Mouse (Mus musculus) myocyte (in vitro differentiated cells): ENCODE measurements around the gene Sdf2.

Experiments
- CEBPB ChIP-seq: IDR thresholded peaks from 2 replicates; pipeline ENCODE4 v1.6.1; 2011; ENCODE audit warnings: mild to moderate bottlenecking, moderate library complexity; ENCODE audit not compliant: poor library complexity, insufficient read depth, severe bottlenecking
- E2F4 ChIP-seq: IDR thresholded peaks from one replicate; pipeline ENCODE4 v1.6.1; 2011; ENCODE audit warnings: mild to moderate bottlenecking, control low read depth, moderate library complexity; ENCODE audit not compliant: insufficient read depth
- MAX ChIP-seq: IDR thresholded peaks from one replicate; pipeline ENCODE4 v1.6.1; 2011; ENCODE audit warnings: low read depth, mild to moderate bottlenecking, control low read depth
- MYOD1 ChIP-seq, 3 experiments: IDR thresholded peaks; one replicate each; pipeline ENCODE4 v1.6.1; 2011; ENCODE audit warnings: control low read depth in 2 of 3, low read depth in 2 of 3, mild to moderate bottlenecking in 2 of 3, moderate library complexity in 1 of 3; ENCODE audit not compliant: insufficient read length in 2 of 3, control insufficient read depth in 1 of 3
- MYOG ChIP-seq, 3 experiments: IDR thresholded peaks; one replicate each; pipeline ENCODE4 v1.6.1; 2011; ENCODE audit warnings: control low read depth in 2 of 3, low read depth in 2 of 3, mild to moderate bottlenecking in 2 of 3; ENCODE audit not compliant: insufficient read length in 2 of 3, control insufficient read depth in 1 of 3, insufficient read depth in 1 of 3
- POLR2A ChIP-seq: IDR thresholded peaks from one replicate; pipeline ENCODE4 v1.6.1; 2011; ENCODE audit warnings: low read depth, mild to moderate bottlenecking, control low read depth, moderate library complexity; ENCODE audit not compliant: insufficient read length
- POLR2AphosphoS2 ChIP-seq: IDR thresholded peaks from one replicate; pipeline ENCODE4 v1.6.1; 2011; ENCODE audit warnings: low read depth, control low read depth; ENCODE audit not compliant: insufficient read length
- REST ChIP-seq: IDR thresholded peaks from one replicate; pipeline ENCODE4 v1.6.1; 2011; ENCODE audit warnings: mild to moderate bottlenecking, control low read depth, moderate library complexity; ENCODE audit not compliant: insufficient read depth, insufficient read length
- TCF12 ChIP-seq: IDR thresholded peaks from one replicate; pipeline ENCODE4 v1.6.1; 2011; ENCODE audit warnings: mild to moderate bottlenecking, control low read depth; ENCODE audit not compliant: poor library complexity, insufficient read depth, severe bottlenecking
- TCF3 ChIP-seq: IDR thresholded peaks from one replicate; pipeline ENCODE4 v1.6.1; 2011; ENCODE audit warnings: low read depth, control low read depth; ENCODE audit not compliant: insufficient read length
- USF1 ChIP-seq: IDR thresholded peaks from one replicate; pipeline ENCODE4 v1.6.1; 2011; ENCODE audit warnings: low read depth, mild to moderate bottlenecking, control low read depth, moderate library complexity

- TF ChIP-seq POLR2A (no peak), MAX (no peak), TCF3 (no peak), USF1 (no peak), MYOD1 (IDR thresholded peaks at IDR 0.05; ENCODE audit: control insufficient read depth in 1 of 3, insufficient read length in 2 of 3, low read depth in 2 of 3) (no peak), CEBPB (no peak), REST (no peak), E2F4 (no peak), TCF12 (no peak), POLR2AphosphoS2 (no peak), MYOG (IDR thresholded peaks at IDR 0.05; ENCODE audit: control insufficient read depth in 1 of 3, insufficient read depth in 1 of 3, insufficient read length in 2 of 3, low read depth in 2 of 3) (no peak)
Observed at GRCm38 (mm10) chr11:78223586-78223985, 22.0 kb upstream of the Sdf2 start.
